Mouse (Mus musculus) kidney, adult 2 months (tissue): ENCODE results near the gene Oprl1.

ENCODE experiments used
- CTCF ChIP-seq: fragments of 200-500 bp; conservative IDR thresholded peaks from 2 replicates; pipeline ENCODE4 v1.5.1; 2011; ENCODE audit warnings: low read depth, mild to moderate bottlenecking, control low read depth, low read length, moderate library complexity, mixed read lengths; ENCODE audit not compliant: insufficient read depth, insufficient read length
- POLR2A ChIP-seq: fragments of 200-500 bp; IDR thresholded peaks from one replicate; pipeline ENCODE4 v1.6.1; 2011; ENCODE audit warnings: low read depth, low read length, control low read depth

DNA sequence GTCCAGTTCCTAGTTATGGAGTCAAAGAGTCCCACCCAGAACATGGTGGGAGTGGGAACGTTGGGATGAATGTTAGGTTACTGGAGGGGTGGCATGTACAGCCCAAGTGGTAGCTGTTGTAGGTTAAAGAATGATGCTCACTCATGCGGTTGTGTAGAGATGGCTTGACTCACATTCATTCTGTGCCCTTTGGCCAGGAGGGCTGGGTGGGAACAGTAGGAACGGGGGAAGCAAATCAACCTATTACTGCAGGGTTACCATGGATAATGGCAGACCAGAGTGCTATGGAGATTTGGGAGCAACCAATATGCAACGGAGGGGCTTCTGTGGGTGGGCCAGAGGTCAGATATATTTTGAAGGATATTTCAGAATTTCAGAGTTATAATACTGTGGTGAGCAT lies 39.9 kb upstream of the Oprl1 start:
- TF ChIP-seq CTCF (no peak), POLR2A (no peak)
